Mouse (Mus musculus): Measurements from ENCODE around the gene Shc1. TPM values are rescaled to one million over a fixed set of nuclear protein-coding genes. Genes with fewer than 3 reads are reported as not detected.

Shc1 gene
- polyA plus RNA-seq, 1 experiment from 2014 or later: 48.0 TPM

DNA sequence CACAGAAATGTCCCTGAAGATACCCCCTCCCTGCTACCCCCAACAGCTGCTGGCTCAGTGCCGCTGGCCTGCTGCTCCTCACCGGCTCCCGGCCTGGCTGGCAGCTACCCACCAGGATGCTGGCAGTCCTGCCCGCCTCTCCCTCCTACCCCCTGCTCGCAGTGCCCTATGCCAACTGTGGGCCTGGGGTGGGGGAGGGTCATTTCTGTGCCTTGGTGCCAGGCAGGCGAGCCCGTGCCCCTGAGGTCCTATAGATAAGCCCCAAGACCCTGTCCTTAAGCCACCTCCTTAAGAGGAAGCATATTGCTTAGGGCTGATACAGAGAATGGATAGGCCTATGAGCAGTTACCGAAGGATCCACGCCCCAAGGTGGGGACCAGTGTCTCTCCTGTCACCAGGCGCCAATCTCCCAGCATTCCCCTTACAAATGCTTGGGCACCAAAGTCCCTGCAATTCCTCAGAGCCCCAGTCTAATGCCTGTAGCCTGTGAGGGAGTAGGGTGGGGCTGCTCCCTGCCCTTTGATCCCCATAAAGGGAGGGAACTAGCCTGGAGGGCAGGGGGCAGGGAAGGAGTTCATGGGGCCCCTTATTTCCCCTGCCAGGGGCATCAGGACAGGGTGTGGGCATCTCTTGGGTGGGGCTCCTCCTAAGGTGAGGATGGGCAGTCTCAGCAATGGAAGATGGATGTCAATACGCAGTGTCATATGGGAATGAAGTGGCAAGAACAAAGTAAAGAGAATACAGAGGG is 29.9 kb upstream of the Shc1 start:
- peaks cover 8% of the 10 kb centered on the region for H3K27me3 ChIP-seq (ENCODE audit: control insufficient read depth, insufficient read depth, low read length)
- no peak overlapping the region for H3K4me2 ChIP-seq (ENCODE audit: low read depth)
- no peak for ATAC-seq (ENCODE audit: insufficient read depth, low FRiP score, low TSS enrichment)
- no peak overlapping the region for H3K4me3 ChIP-seq (ENCODE audit: low read depth, low read length)
- no peaks in the 10 kb centered on the region for H3K36me3 ChIP-seq (ENCODE audit: control insufficient read depth, insufficient read depth, low read length)
- DNase-seq (ENCODE audit: low spot score): no peak
- no peak overlapping the region for H3K27ac ChIP-seq (ENCODE audit: low read depth, low read length)
- no peaks in the 10 kb centered on the region for H3K9me3 ChIP-seq (ENCODE audit: control insufficient read depth, low read length)
- WGBS: 71% methylated on average over 11 of the region's 11 CpGs
- H3K4me1 ChIP-seq (ENCODE audit: control insufficient read depth, insufficient read depth, low read length): peaks cover 17% of the 10 kb centered on the region
- H3K9ac ChIP-seq (ENCODE audit: low read length): no peak overlapping the region

DNA sequence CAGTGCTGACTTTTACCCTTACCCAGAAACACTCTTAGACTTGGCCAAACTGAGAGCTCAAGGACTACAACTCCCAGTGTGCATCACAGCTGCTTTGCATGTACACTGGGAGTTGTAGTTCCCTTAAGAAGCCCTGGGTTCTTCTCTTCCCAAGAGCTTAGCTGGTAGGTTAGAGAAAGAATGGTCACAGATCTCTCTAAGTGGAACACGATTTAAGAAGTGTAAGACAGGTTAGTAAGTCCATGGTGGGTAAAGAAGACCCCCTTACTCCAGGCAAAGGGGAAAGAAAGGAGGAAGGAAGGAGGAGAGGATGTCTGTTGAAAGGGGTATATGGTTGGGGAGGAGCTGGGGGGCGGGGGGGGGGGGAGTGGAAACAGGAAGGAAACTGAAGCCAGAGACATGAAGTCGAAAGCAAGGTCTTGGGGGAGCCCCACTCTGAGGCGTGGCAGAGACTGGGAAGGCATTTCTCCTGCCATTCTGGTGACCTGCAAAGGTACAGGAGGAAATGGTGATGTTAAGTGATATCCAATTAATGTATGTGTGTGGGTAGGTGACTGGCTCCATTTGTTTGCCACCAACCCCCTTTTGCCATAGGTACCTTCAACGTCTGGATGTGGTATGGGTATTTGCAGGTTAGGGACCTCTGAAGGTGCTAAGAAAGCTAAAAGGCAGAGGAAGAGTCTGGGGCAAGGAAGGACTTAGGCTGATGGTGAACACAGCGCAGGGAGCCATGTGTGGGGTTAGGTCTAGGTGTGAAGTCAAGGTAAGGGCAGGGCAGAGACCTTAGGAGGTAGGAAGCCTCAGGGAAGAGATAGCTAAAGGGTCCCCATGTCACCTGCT is 29.1 kb upstream of the Shc1 start:
- peaks cover 21% of the 10 kb centered on the region for H3K4me1 ChIP-seq (ENCODE audit: control insufficient read depth, insufficient read depth, low read length)
- no peaks in the 10 kb centered on the region for H3K36me3 ChIP-seq (ENCODE audit: control insufficient read depth, insufficient read depth, low read length)
- peaks cover 8% of the 10 kb centered on the region for H3K27me3 ChIP-seq (ENCODE audit: control insufficient read depth, insufficient read depth, low read length)
- no peak overlapping the region for H3K4me2 ChIP-seq (ENCODE audit: low read depth)
- ATAC-seq (ENCODE audit: insufficient read depth, low FRiP score, low TSS enrichment) (no peak), DNase-seq (ENCODE audit: low spot score) (no peak)
- no peak overlapping the region for H3K27ac ChIP-seq (ENCODE audit: low read depth, low read length)
- no peaks in the 10 kb centered on the region for H3K9me3 ChIP-seq (ENCODE audit: control insufficient read depth, low read length)
- no peak overlapping the region for H3K4me3 ChIP-seq (ENCODE audit: low read depth, low read length)
- no peak overlapping the region for H3K9ac ChIP-seq (ENCODE audit: low read length)
- WGBS: 62% methylated on average over 5 of the region's 6 CpGs

DNA sequence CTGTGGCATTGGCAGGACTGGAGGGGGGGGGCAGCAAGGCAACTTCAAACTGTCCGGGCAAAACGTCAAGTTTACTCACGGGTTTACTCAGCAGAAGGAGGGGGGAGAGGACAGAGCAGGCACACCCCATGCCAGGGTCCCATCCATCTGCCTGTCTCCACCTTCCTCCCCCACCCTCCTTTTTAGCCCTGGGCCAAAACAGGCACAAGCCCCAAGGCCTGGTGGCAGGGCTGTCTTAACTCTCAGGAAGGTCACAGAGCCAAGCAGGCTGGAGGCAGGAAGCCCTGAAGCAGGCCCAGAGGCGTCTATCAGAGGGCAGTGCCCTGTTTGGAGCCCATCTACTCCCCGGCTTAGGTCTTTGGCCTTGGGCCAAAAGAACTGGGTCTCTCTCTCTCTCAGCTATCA is 28.1 kb upstream of the Shc1 start:
- DNase-seq (ENCODE audit: low spot score) (no peak), ATAC-seq (ENCODE audit: insufficient read depth, low FRiP score, low TSS enrichment) (no peak)
- Histone ChIP-seq H3K36me3 (ENCODE audit: control insufficient read depth, insufficient read depth, low read length) (no peaks in the 10 kb centered on the region), H3K4me2 (ENCODE audit: low read depth) (no peak overlapping the region), H3K27me3 (ENCODE audit: control insufficient read depth, insufficient read depth, low read length) (peaks cover 8% of the 10 kb centered on the region), H3K27ac (ENCODE audit: low read depth, low read length) (no peak overlapping the region), H3K4me3 (ENCODE audit: low read depth, low read length) (no peak overlapping the region), H3K9me3 (ENCODE audit: control insufficient read depth, low read length) (no peaks in the 10 kb centered on the region), H3K4me1 (ENCODE audit: control insufficient read depth, insufficient read depth, low read length) (peaks cover 26% of the 10 kb centered on the region), H3K9ac (ENCODE audit: low read length) (no peak overlapping the region)
- WGBS: 73% methylated on average over 5 of the region's 5 CpGs

DNA sequence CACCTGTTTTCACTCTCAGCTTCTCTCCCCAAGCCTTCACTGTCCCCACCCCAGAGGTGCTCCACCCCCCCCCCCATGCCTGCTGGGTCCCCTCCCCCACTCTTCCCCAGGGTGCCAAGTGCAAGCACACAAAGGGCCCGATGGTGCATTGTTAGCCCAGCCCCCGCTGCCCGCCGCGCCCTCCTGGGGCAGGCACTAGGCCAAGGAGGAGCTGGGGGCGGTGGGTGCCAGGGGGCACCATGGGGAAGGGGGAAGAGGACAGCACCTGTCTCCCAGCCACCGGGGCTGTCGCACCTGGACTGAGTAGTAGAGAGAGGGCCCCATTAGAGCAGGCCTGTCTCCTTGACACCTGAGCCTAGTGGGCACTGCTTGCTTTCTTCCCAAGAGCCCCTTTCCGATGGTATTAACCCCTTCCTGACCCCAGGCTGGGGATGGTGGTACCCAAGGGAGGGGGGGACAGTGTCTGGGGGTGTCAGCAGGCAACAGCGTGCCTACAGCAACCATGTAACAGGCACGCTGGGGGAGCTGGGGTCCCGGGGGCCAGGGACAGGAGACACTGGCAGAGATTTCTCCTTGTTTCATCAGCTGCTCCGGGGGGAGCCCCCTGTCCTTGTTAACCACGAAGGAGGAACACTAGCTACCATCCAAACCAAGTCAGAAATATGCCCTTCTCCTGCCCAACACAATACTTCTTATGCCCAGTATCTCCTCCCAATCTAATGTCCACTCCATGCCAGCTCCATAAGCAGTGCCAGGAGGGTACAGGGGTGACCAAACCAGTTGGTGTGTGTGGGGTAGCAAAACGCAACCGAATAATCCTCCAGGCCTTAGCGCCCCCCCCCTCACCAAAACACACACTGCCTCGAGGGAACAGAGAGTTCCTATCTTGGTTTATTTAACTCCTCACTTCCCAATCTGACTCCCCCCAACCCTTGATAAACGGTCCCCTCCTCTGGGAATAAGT is 27.3 kb upstream of the Shc1 start:
- H3K9me3 ChIP-seq (ENCODE audit: control insufficient read depth, low read length): no peaks in the 10 kb centered on the region
- H3K4me1 ChIP-seq (ENCODE audit: control insufficient read depth, insufficient read depth, low read length): peaks cover 31% of the 10 kb centered on the region
- ATAC-seq (ENCODE audit: insufficient read depth, low FRiP score, low TSS enrichment) (no peak), DNase-seq (ENCODE audit: low spot score) (no peak)
- H3K9ac ChIP-seq (ENCODE audit: low read length): peak overlapping the region; percentile 56
- peaks cover 13% of the 10 kb centered on the region for H3K27me3 ChIP-seq (ENCODE audit: control insufficient read depth, insufficient read depth, low read length)
- WGBS: 13% methylated on average over 19 of the region's 19 CpGs
- H3K27ac ChIP-seq (ENCODE audit: low read depth, low read length): no peak overlapping the region
- H3K4me2 ChIP-seq (ENCODE audit: low read depth): peak overlapping the region; percentile 99
- H3K4me3 ChIP-seq (ENCODE audit: low read depth, low read length): peak overlapping the region; percentile 48
- no peaks in the 10 kb centered on the region for H3K36me3 ChIP-seq (ENCODE audit: control insufficient read depth, insufficient read depth, low read length)

DNA sequence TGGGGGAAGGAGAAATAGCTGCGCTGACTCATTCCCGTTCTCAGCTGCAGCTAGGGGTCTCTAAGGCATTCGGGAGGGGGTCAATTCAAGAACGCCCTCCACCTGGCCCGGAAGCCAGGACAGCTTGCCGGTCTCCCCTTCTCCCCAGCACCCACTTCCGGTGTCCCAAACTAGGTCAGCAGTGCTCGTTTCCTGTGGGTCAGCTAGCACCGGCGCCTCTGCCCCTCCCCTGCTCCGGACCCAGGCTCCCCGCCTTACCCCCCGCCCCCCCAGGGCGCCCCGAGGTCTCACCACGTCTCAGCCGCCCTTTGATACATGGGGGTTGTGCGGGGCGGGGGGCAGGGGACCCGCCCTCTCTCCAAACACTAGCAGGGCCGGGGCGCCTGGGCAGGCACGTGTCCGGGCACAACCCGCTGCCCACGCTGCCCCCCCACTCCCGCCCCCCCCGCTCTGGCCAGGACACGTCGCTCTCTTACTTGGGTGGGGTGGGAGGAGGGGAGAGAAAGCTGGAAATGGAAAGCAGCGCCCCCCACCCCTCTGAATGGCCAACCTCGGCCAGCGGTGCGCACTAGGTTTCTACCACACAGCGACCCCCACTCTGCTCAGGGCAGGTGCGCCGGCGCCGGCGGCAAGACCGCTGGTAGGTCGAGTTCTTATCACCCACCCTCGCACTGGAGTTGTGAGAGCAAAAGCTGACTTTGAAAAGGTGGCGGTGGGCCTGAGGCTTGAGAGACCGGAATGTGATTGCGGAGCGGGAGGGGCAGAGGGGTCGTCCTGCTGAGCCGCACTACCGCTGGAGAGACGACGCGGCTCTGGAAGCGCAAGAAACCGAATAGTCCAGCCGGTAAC is 26.4 kb upstream of the Shc1 start:
- H3K4me2 ChIP-seq (ENCODE audit: low read depth): peak overlapping the region; percentile 99
- no peaks in the 10 kb centered on the region for H3K9me3 ChIP-seq (ENCODE audit: control insufficient read depth, low read length)
- H3K27ac ChIP-seq (ENCODE audit: low read depth, low read length): no peak overlapping the region
- H3K36me3 ChIP-seq (ENCODE audit: control insufficient read depth, insufficient read depth, low read length): no peaks in the 10 kb centered on the region
- H3K9ac ChIP-seq (ENCODE audit: low read length): peak overlapping the region; percentile 56
- under 1% methylated on average over 49 of the region's 56 CpGs for WGBS
- peak overlapping the region; percentile 48 for H3K4me3 ChIP-seq (ENCODE audit: low read depth, low read length)
- peaks cover 37% of the 10 kb centered on the region for H3K4me1 ChIP-seq (ENCODE audit: control insufficient read depth, insufficient read depth, low read length)
- DNase-seq (ENCODE audit: low spot score) (peak; percentile 48), ATAC-seq (ENCODE audit: insufficient read depth, low FRiP score, low TSS enrichment) (no peak)
- peaks cover 14% of the 10 kb centered on the region for H3K27me3 ChIP-seq (ENCODE audit: control insufficient read depth, insufficient read depth, low read length)

DNA sequence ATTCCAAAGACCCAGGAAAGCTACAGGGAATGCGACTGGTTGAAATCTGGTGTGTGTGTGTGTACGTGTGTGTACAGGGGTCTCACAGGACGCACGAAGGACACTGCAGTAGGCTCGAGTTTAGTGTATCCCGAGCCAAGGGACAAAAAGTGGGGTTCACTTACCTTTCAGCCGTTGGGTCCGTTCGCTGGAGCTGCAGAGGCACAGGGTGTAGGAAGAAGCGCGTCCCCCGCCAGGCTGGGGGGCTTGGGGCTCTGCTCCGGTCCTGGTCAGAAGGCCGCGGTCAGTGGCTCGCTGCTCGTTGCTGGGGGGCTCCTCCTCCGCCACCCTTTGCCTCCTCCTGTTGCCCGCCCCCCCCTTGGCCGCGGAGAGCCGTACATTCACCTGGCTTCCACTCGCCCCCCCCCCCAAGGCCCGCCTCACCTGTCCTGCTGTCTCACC is 25.4 kb upstream of the Shc1 start:
- no peak for ATAC-seq (ENCODE audit: insufficient read depth, low FRiP score, low TSS enrichment)
- Histone ChIP-seq H3K4me2 (ENCODE audit: low read depth) (peak overlapping the region; percentile 99), H3K4me1 (ENCODE audit: control insufficient read depth, insufficient read depth, low read length) (peaks cover 37% of the 10 kb centered on the region), H3K27ac (ENCODE audit: low read depth, low read length) (no peak overlapping the region), H3K27me3 (ENCODE audit: control insufficient read depth, insufficient read depth, low read length) (peaks cover 14% of the 10 kb centered on the region), H3K36me3 (ENCODE audit: control insufficient read depth, insufficient read depth, low read length) (no peaks in the 10 kb centered on the region), H3K4me3 (ENCODE audit: low read depth, low read length) (peak overlapping the region; percentile 48), H3K9ac (ENCODE audit: low read length) (peak overlapping the region; percentile 39; the same call in 1 of the 2 replicates), H3K9me3 (ENCODE audit: control insufficient read depth, low read length) (no peaks in the 10 kb centered on the region)
- DNase-seq (ENCODE audit: low spot score): peak; percentile 18
- under 1% methylated on average over 17 of the region's 24 CpGs for WGBS

DNA sequence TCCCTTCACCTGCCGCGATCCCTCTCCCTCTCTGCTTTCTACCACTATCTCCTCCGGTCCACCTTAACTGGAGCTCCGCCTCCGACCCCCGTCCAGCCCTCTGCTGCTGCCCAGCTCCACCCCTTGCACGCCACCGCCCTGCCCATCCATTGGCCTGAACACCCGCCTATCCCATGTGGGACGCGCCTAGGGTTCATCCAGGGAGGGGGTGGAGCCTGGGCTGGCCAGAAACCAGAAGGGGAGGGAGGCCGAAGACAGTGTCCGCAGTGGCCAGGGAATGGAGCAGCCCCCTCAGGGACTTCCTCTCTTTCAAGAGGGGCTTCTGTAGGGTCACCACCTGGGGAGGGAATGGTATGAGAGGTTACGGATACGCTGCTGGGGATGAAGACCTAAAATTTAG is 24.6 kb upstream of the Shc1 start:
- Histone ChIP-seq H3K4me3 (ENCODE audit: low read depth, low read length) (peak overlapping the region; percentile 51), H3K36me3 (ENCODE audit: control insufficient read depth, insufficient read depth, low read length) (no peaks in the 10 kb centered on the region), H3K4me2 (ENCODE audit: low read depth) (peak overlapping the region; percentile 99), H3K27ac (ENCODE audit: low read depth, low read length) (peak overlapping the region; percentile 5; the same call in 1 of the 2 replicates), H3K4me1 (ENCODE audit: control insufficient read depth, insufficient read depth, low read length) (peaks cover 37% of the 10 kb centered on the region), H3K9me3 (ENCODE audit: control insufficient read depth, low read length) (no peaks in the 10 kb centered on the region), H3K9ac (ENCODE audit: low read length) (peak overlapping the region; percentile 63), H3K27me3 (ENCODE audit: control insufficient read depth, insufficient read depth, low read length) (peaks cover 14% of the 10 kb centered on the region)
- DNase-seq (ENCODE audit: low spot score): peak; percentile 94
- under 1% methylated on average over 15 of the region's 15 CpGs for WGBS
- peak; percentile 91 for ATAC-seq (ENCODE audit: insufficient read depth, low FRiP score, low TSS enrichment)
